Mouse (Mus musculus) heart, postnatal 0 days (tissue): Measurements from ENCODE around the gene Csnk1d. TPM values are rescaled to one million over a fixed set of nuclear protein-coding genes. Genes with fewer than 3 reads are reported as not detected.

Experiments used
- ATAC-seq: fragments of 200-750 bp; cut with Nextera tagmentation; 2 replicates; pipeline ENCODE4 v1.8.0; 2017; ENCODE audit warnings: low read depth, moderate number of reproducible peaks, moderate library complexity; ENCODE audit not compliant: insufficient read depth
- DNase-seq: peaks from one replicate; pipeline ENCODE4 v3.0.0-alpha.2; 2016; ENCODE audit warnings: low spot score
- H3K27ac ChIP-seq: fragments of 300-500 bp; sonication (generic); 2 replicates; pipeline ENCODE4 v1.5.1; 2014; ENCODE audit warnings: low read depth, mild to moderate bottlenecking
- H3K27me3 ChIP-seq: fragments of 300-500 bp; sonication (generic); 2 replicates; pipeline ENCODE4 v1.6.1; 2014; ENCODE audit warnings: low read length, mixed read lengths; ENCODE audit not compliant: control insufficient read depth, insufficient read depth
- H3K36me3 ChIP-seq: fragments of 300-500 bp; sonication (generic); replicated peaks from 2 replicates; pipeline ENCODE4 v1.6.1; 2014; ENCODE audit warnings: low read length, mixed read lengths; ENCODE audit not compliant: control insufficient read depth, insufficient read depth
- H3K4me1 ChIP-seq: fragments of 300-500 bp; sonication (generic); 2 replicates; pipeline ENCODE4 v1.6.1; 2014; ENCODE audit warnings: antibody characterized with exemption; ENCODE audit not compliant: control insufficient read depth, insufficient read depth
- H3K4me2 ChIP-seq: fragments of 300-500 bp; sonication (generic); 2 replicates; pipeline ENCODE4 v1.6.1; 2014; ENCODE audit warnings: low read depth, mild to moderate bottlenecking, low read length, moderate library complexity
- H3K4me3 ChIP-seq: fragments of 300-500 bp; sonication (generic); 2 replicates; pipeline ENCODE4 v1.5.1; 2014; ENCODE audit warnings: low read depth, low read length
- H3K9ac ChIP-seq: fragments of 300-500 bp; sonication (generic); replicated peaks from 2 replicates; pipeline ENCODE4 v1.6.1; 2014; ENCODE audit warnings: low read depth, low read length, mixed read lengths
- H3K9me3 ChIP-seq: fragments of 300-500 bp; sonication (generic); replicated peaks from 2 replicates; pipeline ENCODE4 v1.6.1; 2016; ENCODE audit warnings: low read length; ENCODE audit not compliant: control insufficient read depth
- CTCF ChIP-seq: IDR thresholded peaks from 2 replicates; pipeline ENCODE4 v1.5.1; 2016; ENCODE audit warnings: antibody characterized with exemption, control low read depth, low read depth
- EP300 ChIP-seq: IDR thresholded peaks from 2 replicates; pipeline ENCODE4 v1.6.1; 2016; ENCODE audit warnings: antibody characterized with exemption, low read depth
- WGBS: fragments of 180-500 bp; shearing (Covaris S2); extraction: QIAGEN DNeasy Blood & Tissue Kit; methylation state at CpG from one replicate; pipeline ENCODE4 v1.1.7; 2014; 5-methylcytosine and 5-hydroxymethylcytosine counted together
- polyA plus RNA-seq: library from polyadenylated mRNA; unstranded; fragments of >200 nt; fragmentation: Nextera tagmentation; extraction: Ambion mirVana; gene quantifications from 2 replicates; pipeline ENCODE4 v1.2.1, GENCODE M21; 2015
- total RNA-seq: library from RNA; depleted of rRNA; stranded (reverse); fragments of >200 nt; gene quantifications from 2 replicates; pipeline ENCODE4 v1.2.3, GENCODE M21; 2014; ENCODE audit warnings: low replicate concordance

Gene Csnk1d
- total and polyA plus RNA-seq, 2 experiments from 2014 or later: 46.7 to 51.9 TPM

GRCm38 (mm10) chr11:121010044-121010755 lies 19.1 kb upstream of the Csnk1d start:
- no peaks in the 10 kb centered on the region for H3K9me3 ChIP-seq
- H3K27me3 ChIP-seq: no peaks in the 10 kb centered on the region
- ATAC-seq (no peak), DNase-seq (no peak)
- H3K9ac ChIP-seq: no peak overlapping the region
- TF ChIP-seq CTCF (no peak), EP300 (no peak)
- H3K4me1 ChIP-seq: no peaks in the 10 kb centered on the region
- H3K27ac ChIP-seq: no peak overlapping the region
- no peak overlapping the region for H3K4me3 ChIP-seq
- WGBS: 93% methylated on average over 3 of the region's 3 CpGs
- no peaks in the 10 kb centered on the region for H3K36me3 ChIP-seq
- H3K4me2 ChIP-seq: no peak overlapping the region

GRCm38 (mm10) chr11:121006184-121006583 lies 15.1 kb upstream of the Csnk1d start:
- Histone ChIP-seq H3K9me3 (no peaks in the 10 kb centered on the region), H3K4me2 (no peak overlapping the region), H3K36me3 (no peaks in the 10 kb centered on the region), H3K4me3 (no peak overlapping the region), H3K9ac (no peak overlapping the region), H3K27me3 (no peaks in the 10 kb centered on the region), H3K27ac (no peak overlapping the region), H3K4me1 (0 out of 2 replicates have a peak, but pooled peaks cover 4% of the 10 kb centered on the region)
- DNase-seq (no peak), ATAC-seq (no peak)
- WGBS: 56% methylated on average over 6 of the region's 6 CpGs
- no peak for TF ChIP-seq CTCF
- no peak for TF ChIP-seq EP300

- H3K9ac ChIP-seq: no peak overlapping the region
- 59% methylated on average over 5 of the region's 5 CpGs for WGBS
- no peak overlapping the region for H3K27ac ChIP-seq
- TF ChIP-seq EP300 (no peak), CTCF (no peak)
- H3K4me3 ChIP-seq: no peak overlapping the region
- no peak overlapping the region for H3K4me2 ChIP-seq
- 0 out of 2 replicates have a peak, but pooled peaks cover 4% of the 10 kb centered on the region for H3K4me1 ChIP-seq
- ATAC-seq (no peak), DNase-seq (no peak)
- no peaks in the 10 kb centered on the region for H3K27me3 ChIP-seq
- H3K36me3 ChIP-seq: no peaks in the 10 kb centered on the region
- no peaks in the 10 kb centered on the region for H3K9me3 ChIP-seq
Observed at GRCm38 (mm10) chr11:121004281-121004680, 13.2 kb upstream of the Csnk1d start.

GRCm38 (mm10) chr11:121001966-121002365 lies 10.8 kb upstream of the Csnk1d start:
- Histone ChIP-seq H3K27me3 (no peaks in the 10 kb centered on the region), H3K4me3 (no peak overlapping the region), H3K27ac (no peak overlapping the region), H3K9ac (no peak overlapping the region), H3K9me3 (no peaks in the 10 kb centered on the region), H3K36me3 (no peaks in the 10 kb centered on the region), H3K4me1 (0 out of 2 replicates have a peak, but pooled peaks cover 4% of the 10 kb centered on the region), H3K4me2 (no peak overlapping the region)
- 34% methylated on average over 4 of the region's 4 CpGs for WGBS
- ATAC-seq: no peak; the same call in 1 of the 2 replicates
- no peak for DNase-seq
- TF ChIP-seq CTCF: no peak
- no peak for TF ChIP-seq EP300

GRCm38 (mm10) chr11:120994741-120995140 lies 3.6 kb upstream of the Csnk1d start:
- WGBS: 85% methylated on average over 6 of the region's 6 CpGs

GRCm38 (mm10) chr11:120993586-120993985 lies 2.5 kb upstream of the Csnk1d start:
- Histone ChIP-seq H3K36me3 (no peaks in the 10 kb centered on the region), H3K9ac (no peak overlapping the region), H3K9me3 (no peaks in the 10 kb centered on the region), H3K4me1 (peaks cover 22% of the 10 kb centered on the region), H3K4me2 (no peak overlapping the region), H3K27ac (no peak overlapping the region), H3K4me3 (no peak overlapping the region), H3K27me3 (no peaks in the 10 kb centered on the region)
- no peak for ATAC-seq
- DNase-seq: no peak
- TF ChIP-seq EP300: no peak
- TF ChIP-seq CTCF: no peak
- WGBS: 60% methylated on average over 5 of the region's 5 CpGs

More at GRCm38 (mm10) chr11:120994741-120995140, 3.6 kb upstream of the Csnk1d start:
- Histone ChIP-seq H3K9ac (no peak overlapping the region), H3K36me3 (no peaks in the 10 kb centered on the region), H3K4me3 (no peak overlapping the region), H3K4me1 (peaks cover 15% of the 10 kb centered on the region), H3K27me3 (no peaks in the 10 kb centered on the region), H3K27ac (no peak overlapping the region), H3K9me3 (no peaks in the 10 kb centered on the region), H3K4me2 (no peak overlapping the region)
- ATAC-seq (no peak), DNase-seq (no peak)
- TF ChIP-seq CTCF (no peak), EP300 (no peak)
